11 mouse cellular contexts compared by ENCODE assay signal in genomic region chr1:61530166-61530565, GRCm38 (mm10).
DNase-seq lines count a peak whose midpoint lies in the region; ATAC-seq and TF ChIP-seq lines count a peak whose summit lies in the region.
"Had no signal": no experiment of that assay in that cellular context is flagged by ENCODE, and none has a peak within 500 bp of the region (broad histone marks: within the 10 kb centered on the region; RNA-seq: fewer than 3 reads in every experiment).

No protein-coding gene starts in this region.

- no peak overlapping the region for H3K4me2 ChIP-seq in forebrain, embryonic 11.5 days (ENCODE audit: low read depth, low read length, severe bottlenecking)
- no peak overlapping the region for H3K4me2 ChIP-seq in forebrain, embryonic 13.5 days
- H3K4me2 ChIP-seq in forebrain, embryonic 12.5 days, result no peak overlapping the region
- H3K4me2 ChIP-seq in limb, embryonic 14.5 days (replicated peaks; ENCODE audit: low read depth, low read length, severe bottlenecking), result no peak overlapping the region
- H3K4me2 ChIP-seq: neural tube, embryonic 12.5 days had no signal

- H3K4me3 ChIP-seq in forebrain, embryonic 11.5 days (ENCODE audit: low read depth, low read length), result no peak overlapping the region
- H3K4me3 ChIP-seq in forebrain, embryonic 13.5 days, result no peak overlapping the region
- no peak overlapping the region for H3K4me3 ChIP-seq in forebrain, embryonic 12.5 days (replicated peaks)
- no peak overlapping the region for H3K4me3 ChIP-seq in limb, embryonic 14.5 days (replicated peaks; ENCODE audit: low read length)
- H3K4me3 ChIP-seq: neural tube, embryonic 12.5 days had no signal

- no peak overlapping the region for H3K9ac ChIP-seq in forebrain, embryonic 11.5 days (ENCODE audit: low read length)
- H3K9ac ChIP-seq in forebrain, embryonic 13.5 days, result no peak overlapping the region
- no peak overlapping the region for H3K9ac ChIP-seq in forebrain, embryonic 12.5 days
- H3K9ac ChIP-seq in limb, embryonic 14.5 days (ENCODE audit: low read depth, low read length, severe bottlenecking), result no peak overlapping the region
- H3K9ac ChIP-seq: neural tube, embryonic 12.5 days had no signal

- no peak for TF ChIP-seq POLR2A in limb, embryonic 14.5 days (IDR thresholded peaks at IDR 0.05; ENCODE audit: borderline replicate concordance, extremely low read depth, insufficient read depth, insufficient read length)

- H3K27ac ChIP-seq in forebrain, embryonic 11.5 days (ENCODE audit: low read depth, low read length), result no peak overlapping the region; the same call in 1 of the 2 replicates
- no peak overlapping the region for H3K27ac ChIP-seq in forebrain, embryonic 13.5 days
- peak overlapping the region; percentile 42 for H3K27ac ChIP-seq in forebrain, embryonic 12.5 days
- H3K27ac ChIP-seq in limb, embryonic 14.5 days (replicated peaks; ENCODE audit: low read depth, low read length), result no peak overlapping the region
- H3K27ac ChIP-seq: neural tube, embryonic 12.5 days had no signal

- H3K36me3 ChIP-seq in forebrain, embryonic 11.5 days (ENCODE audit: control insufficient read depth, insufficient read depth, low read length), result no peaks in the 10 kb centered on the region
- H3K36me3 ChIP-seq in forebrain, embryonic 13.5 days (ENCODE audit: poor library complexity, severe bottlenecking), result no peaks in the 10 kb centered on the region
- no peaks in the 10 kb centered on the region for H3K36me3 ChIP-seq in forebrain, embryonic 12.5 days (replicated peaks)
- H3K36me3 ChIP-seq in limb, embryonic 14.5 days (ENCODE audit: control insufficient read depth, insufficient read depth, low read length), result no peaks in the 10 kb centered on the region
- H3K36me3 ChIP-seq: neural tube, embryonic 12.5 days had no signal

- ATAC-seq in forebrain, embryonic 11.5 days (replicated peaks; ENCODE audit: low FRiP score), result no peak
- ATAC-seq in forebrain, embryonic 13.5 days, result no peak
- no peak for ATAC-seq in forebrain, embryonic 12.5 days (ENCODE audit: low FRiP score)
- ATAC-seq in limb, embryonic 14.5 days (ENCODE audit: low FRiP score, low read depth), result 0 out of 2 replicates have a peak, but pooled peaks have one; percentile 26

- H3K27me3 ChIP-seq in forebrain, embryonic 11.5 days (ENCODE audit: control insufficient read depth, insufficient read depth, low read length), result no peaks in the 10 kb centered on the region
- no peaks in the 10 kb centered on the region for H3K27me3 ChIP-seq in forebrain, embryonic 13.5 days
- no peaks in the 10 kb centered on the region for H3K27me3 ChIP-seq in forebrain, embryonic 12.5 days
- no peaks in the 10 kb centered on the region for H3K27me3 ChIP-seq in limb, embryonic 14.5 days (ENCODE audit: control insufficient read depth, insufficient read depth, low read length)
- H3K27me3 ChIP-seq: neural tube, embryonic 12.5 days had no signal

- peak; percentile 60 for DNase-seq in forebrain, embryonic 11.5 days (ENCODE audit: low spot score)
- peak; percentile 37 for DNase-seq in MN1 (ENCODE audit: low spot score)
- DNase-seq in limb, embryonic 14.5 days (ENCODE audit: low spot score), result peak; percentile 25
- DNase-seq in cerebellum, adult 11-12 months, result no peak
- no peak for DNase-seq in ovary, postnatal 14 days (ENCODE audit: low spot score)
- DNase-seq in adrenal gland, postnatal 36 days, result no peak
- DNase-seq: kidney, adult 11 months; liver had no signal

- H3K9me3 ChIP-seq in forebrain, embryonic 11.5 days (ENCODE audit: control insufficient read depth, low read length), result no peaks in the 10 kb centered on the region
- no peaks in the 10 kb centered on the region for H3K9me3 ChIP-seq in forebrain, embryonic 13.5 days (replicated peaks)
- no peaks in the 10 kb centered on the region for H3K9me3 ChIP-seq in forebrain, embryonic 12.5 days
- no peaks in the 10 kb centered on the region for H3K9me3 ChIP-seq in limb, embryonic 14.5 days (ENCODE audit: control insufficient read depth, low read length)
- H3K9me3 ChIP-seq: neural tube, embryonic 12.5 days had no signal

- peaks cover 17% of the 10 kb centered on the region for H3K4me1 ChIP-seq in forebrain, embryonic 11.5 days (replicated peaks; ENCODE audit: control insufficient read depth, insufficient read depth, low read length)
- peaks cover 28% of the 10 kb centered on the region for H3K4me1 ChIP-seq in forebrain, embryonic 13.5 days
- H3K4me1 ChIP-seq in forebrain, embryonic 12.5 days, result peaks cover 34% of the 10 kb centered on the region
- peaks cover 13% of the 10 kb centered on the region for H3K4me1 ChIP-seq in limb, embryonic 14.5 days (ENCODE audit: control insufficient read depth, insufficient read depth, low read length)

- 27% methylated on average over 3 of the region's 3 CpGs for WGBS in forebrain, embryonic 11.5 days
- 13% methylated on average over 3 of the region's 3 CpGs for WGBS in forebrain, embryonic 13.5 days
- whole genome bisulfite sequencing in forebrain, embryonic 12.5 days, result 19% methylated on average over 3 of the region's 3 CpGs
- 9% methylated on average over 3 of the region's 3 CpGs for WGBS in limb, embryonic 14.5 days

Comparison
In these comparisons a context has a peak if more than half of its experiments do, and no peak if none do; other contexts are left out.
1. DNase-seq: peak in forebrain, embryonic 11.5 days (single experiment), MN1 (single experiment) and limb, embryonic 14.5 days (single experiment); none in cerebellum, adult 11-12 months (single experiment), ovary, postnatal 14 days (single experiment) and adrenal gland, postnatal 36 days (0 of 2).